Mouse (Mus musculus): Measurements from ENCODE around the gene Plin1.
A peak's percentile ranks its signal among the peaks of the same experiment; 100 is the strongest.

Plin1 gene

GRCm38 (mm10) chr7:79732622-79733021 is at the start of gene Plin1:
Gene Plin1 (minus strand): TSS chr7:79732903.
- DNase-seq (ENCODE audit: low read depth), result no peak

GRCm38 (mm10) chr7:79782516-79782855 is 49.8 kb upstream of the Plin1 start:
- no peak for DNase-seq (ENCODE audit: low read depth)

GRCm38 (mm10) chr7:79781826-79782515 is 49.3 kb upstream of the Plin1 start:
- DNase-seq (ENCODE audit: low read depth), result no peak

GRCm38 (mm10) chr7:79780647-79781626 is 48.2 kb upstream of the Plin1 start:
- peak; percentile 63 for DNase-seq (ENCODE audit: low read depth)

- no peak for DNase-seq (ENCODE audit: low read depth)
Observed at GRCm38 (mm10) chr7:79771561-79772512, 39.1 kb upstream of the Plin1 start.

GRCm38 (mm10) chr7:79769664-79770063 is 37.0 kb upstream of the Plin1 start:
- no peak for DNase-seq (ENCODE audit: low read depth)

GRCm38 (mm10) chr7:79765991-79766390 is 33.3 kb upstream of the Plin1 start:
- DNase-seq (ENCODE audit: low read depth), result no peak

GRCm38 (mm10) chr7:79762106-79762505 is 29.4 kb upstream of the Plin1 start:
- DNase-seq (ENCODE audit: low read depth), result no peak

GRCm38 (mm10) chr7:79761124-79761876 is 28.6 kb upstream of the Plin1 start:
- DNase-seq (ENCODE audit: low read depth), result no peak

GRCm38 (mm10) chr7:79759766-79760165 is 27.1 kb upstream of the Plin1 start:
- DNase-seq (ENCODE audit: low read depth), result no peak

- DNase-seq (ENCODE audit: low read depth), result no peak
Observed at GRCm38 (mm10) chr7:79758176-79758575, 25.5 kb upstream of the Plin1 start.

GRCm38 (mm10) chr7:79756334-79756733 is 23.6 kb upstream of the Plin1 start:
- DNase-seq (ENCODE audit: low read depth), result no peak

- no peak for DNase-seq (ENCODE audit: low read depth)
Observed at GRCm38 (mm10) chr7:79749511-79749910, 16.8 kb upstream of the Plin1 start.

- no peak for DNase-seq (ENCODE audit: low read depth)
Observed at GRCm38 (mm10) chr7:79747659-79748058, 15.0 kb upstream of the Plin1 start.

- no peak for DNase-seq (ENCODE audit: low read depth)
Observed at GRCm38 (mm10) chr7:79744585-79744984, 11.9 kb upstream of the Plin1 start.

GRCm38 (mm10) chr7:79744051-79744450 is 11.3 kb upstream of the Plin1 start:
- DNase-seq (ENCODE audit: low read depth), result no peak

GRCm38 (mm10) chr7:79742659-79743536 is 10.2 kb upstream of the Plin1 start, which contains the start of the genes Pex11a and Wdr93:
Gene Pex11a (minus strand): TSS chr7:79743131.
Gene Wdr93 (plus strand): TSS chr7:79743163.
- DNase-seq (ENCODE audit: low read depth), result peak; percentile 65

- DNase-seq (ENCODE audit: low read depth), result no peak
Observed at GRCm38 (mm10) chr7:79742277-79742658, 9.6 kb upstream of the Plin1 start.

- no peak for DNase-seq (ENCODE audit: low read depth)
Observed at GRCm38 (mm10) chr7:79740279-79740678, 7.6 kb upstream of the Plin1 start.

GRCm38 (mm10) chr7:79738913-79739312 is 6.2 kb upstream of the Plin1 start:
- no peak for DNase-seq (ENCODE audit: low read depth)

Measured in c-Kit-positive CD71-negative TER-119-negative erythroid progenitor cells, embryonic 14.5 days (primary cell).